Mouse (Mus musculus) olfactory bulb, adult 2 months (tissue): Measurements from ENCODE around the gene Scn3b.

Experiments
- CTCF ChIP-seq: fragments of 200-500 bp; IDR thresholded peaks from 2 replicates; pipeline ENCODE4 v1.5.1; 2012; ENCODE audit warnings: low read depth, mild to moderate bottlenecking, low read length, moderate library complexity; ENCODE audit not compliant: insufficient read depth
- POLR2A ChIP-seq: fragments of 200-500 bp; IDR thresholded peaks from 2 replicates; pipeline ENCODE4 v1.6.1; 2012; ENCODE audit warnings: mild to moderate bottlenecking, low read depth, low read length, moderate library complexity; ENCODE audit not compliant: insufficient read depth

GRCm38 (mm10) chr9:40323773-40324172 is 54.8 kb downstream of the Scn3b start:
- TF ChIP-seq POLR2A: no peak
- no peak for TF ChIP-seq CTCF
